Mouse (Mus musculus) liver, adult 2 months (tissue): ENCODE measurements around the gene Pde7b. TPM values are rescaled to one million over a fixed set of nuclear protein-coding genes. Genes with fewer than 3 reads are reported as not detected.
A peak's percentile ranks its signal among the peaks of the same experiment; 100 is the strongest.

Source experiments
- DNase-seq: peaks from one replicate; pipeline ENCODE4 v3.0.0-alpha.2; 2011; ENCODE audit warnings: low read depth, low spot score; ENCODE audit errors: extremely low read depth
- H3K27ac ChIP-seq: fragments of 200-500 bp; replicated peaks from 2 replicates; pipeline ENCODE4 v1.5.1; 2012; ENCODE audit warnings: low read depth, mild to moderate bottlenecking, control low read depth, inconsistent platforms, low read length; ENCODE audit not compliant: insufficient read depth
- H3K27me3 ChIP-seq: fragments of 200-500 bp; 2 replicates; pipeline ENCODE4 v1.6.1; 2012; ENCODE audit warnings: mild to moderate bottlenecking, moderate library complexity, low read length, inconsistent platforms; ENCODE audit not compliant: control insufficient read depth, insufficient read depth
- H3K36me3 ChIP-seq: fragments of 200-500 bp; 2 replicates; pipeline ENCODE4 v1.6.1; 2012; ENCODE audit warnings: low read length, inconsistent platforms; ENCODE audit not compliant: control insufficient read depth, insufficient read depth
- H3K4me1 ChIP-seq: fragments of 200-500 bp; 2 replicates; pipeline ENCODE4 v1.6.1; 2011; ENCODE audit warnings: low read length; ENCODE audit not compliant: control insufficient read depth, insufficient read depth
- H3K4me3 ChIP-seq: fragments of 200-500 bp; 2 replicates; pipeline ENCODE4 v1.5.1; 2011; ENCODE audit warnings: low read depth, mild to moderate bottlenecking, control low read depth, low read length, moderate library complexity; ENCODE audit not compliant: insufficient read depth
- H3K79me2 ChIP-seq: fragments of 200-500 bp; 2 replicates; pipeline ENCODE4 v1.6.1; 2012; ENCODE audit warnings: inconsistent platforms, mild to moderate bottlenecking, low read length, moderate library complexity; ENCODE audit not compliant: control insufficient read depth, insufficient read depth
- H3K9ac ChIP-seq: fragments of 200-500 bp; 2 replicates; pipeline ENCODE4 v1.6.1; 2012; ENCODE audit warnings: low read depth, mild to moderate bottlenecking, control low read depth, inconsistent platforms, low read length
- CTCF ChIP-seq: fragments of 200-500 bp; IDR thresholded peaks from 2 replicates; pipeline ENCODE4 v1.5.1; 2011; ENCODE audit warnings: low read depth, low read length, control low read depth
- POLR2A ChIP-seq: fragments of 200-500 bp; IDR thresholded peaks from 2 replicates; pipeline ENCODE4 v1.6.1; 2011; ENCODE audit warnings: low read length, control low read depth; ENCODE audit not compliant: insufficient read depth; ENCODE audit errors: extremely low read depth
- whole genome bisulfite sequencing: fragments of 180-500 bp; shearing (Covaris S2); methylation state at CpG from one replicate; pipeline ENCODE4 v1.1.7; 2018; 5-methylcytosine and 5-hydroxymethylcytosine counted together
- polyA plus RNA-seq: library from polyadenylated mRNA; depleted of rRNA; stranded (reverse); fragments of >200 nt; gene quantifications from 2 replicates; pipeline ENCODE4 v1.2.3, GENCODE M21; 2012; rRNA removed
- total RNA-seq: library from RNA; depleted of rRNA; stranded (reverse); fragments of >200 nt; gene quantifications from 2 replicates; pipeline ENCODE4 v1.2.3, GENCODE M21; 2014; rRNA removed

Pde7b gene
- 7.9 and 8.8 TPM in 2 replicates for total RNA-seq
- 3.1 and 3.2 TPM in 2 replicates for polyA plus RNA-seq

GRCm38 (mm10) chr10:20724906-20725305 lies at the start of gene Pde7b:
TSS of gene Pde7b (minus strand) at chr10:20725078.
- Histone ChIP-seq H3K9ac (peak within 1 kb of the TSS; percentile 4; the same call in 1 of the 2 replicates), H3K4me1 (0 out of 2 replicates have a peak, but pooled peaks cover 2% of the 10 kb centered on the region), H3K27ac (no peak within 1 kb of the TSS), H3K79me2 (no peaks in the 10 kb centered on the region), H3K4me3 (peak within 1 kb of the TSS; percentile 35), H3K36me3 (no peaks in the 10 kb centered on the region), H3K27me3 (no peaks in the 10 kb centered on the region)
- DNase-seq, result peak; percentile 78
- TF ChIP-seq POLR2A, result no peak
- 0 out of 2 replicates have a peak, but pooled peaks have one; percentile 9 for TF ChIP-seq CTCF
- 15% methylated on average over 17 of the region's 17 CpGs for WGBS

GRCm38 (mm10) chr10:20772056-20772455 lies 47.2 kb upstream of the Pde7b start:
- TF ChIP-seq CTCF (no peak), POLR2A (no peak)

GRCm38 (mm10) chr10:20770418-20770888 lies 45.6 kb upstream of the Pde7b start:
- Histone ChIP-seq H3K27me3 (no peaks in the 10 kb centered on the region), H3K9ac (no peak overlapping the region), H3K79me2 (no peaks in the 10 kb centered on the region), H3K4me3 (no peak overlapping the region), H3K36me3 (no peaks in the 10 kb centered on the region), H3K4me1 (peaks cover 3% of the 10 kb centered on the region), H3K27ac (no peak overlapping the region)
- 63% methylated on average over 2 of the region's 2 CpGs for WGBS
- peak; percentile 57 for DNase-seq
- TF ChIP-seq CTCF (no peak), POLR2A (no peak)

More at GRCm38 (mm10) chr10:20772056-20772455, 47.2 kb upstream of the Pde7b start:
- WGBS, result 71% methylated on average over 4 of the region's 4 CpGs
- peak; percentile 75 for DNase-seq
- Histone ChIP-seq H3K4me1 (peaks cover 10% of the 10 kb centered on the region), H3K27me3 (no peaks in the 10 kb centered on the region), H3K27ac (no peak overlapping the region), H3K79me2 (no peaks in the 10 kb centered on the region), H3K9ac (no peak overlapping the region), H3K4me3 (no peak overlapping the region), H3K36me3 (no peaks in the 10 kb centered on the region)

GRCm38 (mm10) chr10:20769557-20770417 lies 44.9 kb upstream of the Pde7b start:
- Histone ChIP-seq H3K9ac (no peak overlapping the region), H3K4me1 (peaks cover 3% of the 10 kb centered on the region), H3K27ac (no peak overlapping the region), H3K36me3 (no peaks in the 10 kb centered on the region), H3K79me2 (no peaks in the 10 kb centered on the region), H3K27me3 (no peaks in the 10 kb centered on the region), H3K4me3 (no peak overlapping the region)
- TF ChIP-seq POLR2A (no peak), CTCF (no peak)
- WGBS, result 90% methylated on average over 7 of the region's 7 CpGs
- peak; percentile 12 for DNase-seq

- DNase-seq, result no peak
- Histone ChIP-seq H3K9ac (no peak overlapping the region), H3K36me3 (no peaks in the 10 kb centered on the region), H3K4me1 (no peaks in the 10 kb centered on the region), H3K27me3 (no peaks in the 10 kb centered on the region), H3K79me2 (no peaks in the 10 kb centered on the region), H3K4me3 (no peak overlapping the region), H3K27ac (no peak overlapping the region)
- no peak for TF ChIP-seq CTCF
- TF ChIP-seq POLR2A, result no peak
- WGBS, result 93% methylated on average over 3 of the region's 3 CpGs
These were observed 39.5 kb upstream of the Pde7b start for GRCm38 (mm10) chr10:20764352-20764751.

GRCm38 (mm10) chr10:20758939-20759338 lies 34.1 kb upstream of the Pde7b start:
- WGBS, result 74% methylated on average over 1 of the region's 1 CpGs
- no peak for DNase-seq
- H3K4me1 ChIP-seq, result no peaks in the 10 kb centered on the region

More at GRCm38 (mm10) chr10:20758939-20759338, 34.1 kb upstream of the Pde7b start:
- TF ChIP-seq POLR2A (no peak), CTCF (no peak)
- Histone ChIP-seq H3K9ac (no peak overlapping the region), H3K27me3 (no peaks in the 10 kb centered on the region), H3K36me3 (no peaks in the 10 kb centered on the region), H3K79me2 (no peaks in the 10 kb centered on the region), H3K27ac (no peak overlapping the region), H3K4me3 (no peak overlapping the region)
